Mouse (Mus musculus): ENCODE data around the gene Arl15. TPM values are rescaled to one million over a fixed set of nuclear protein-coding genes. Genes with fewer than 3 reads are reported as not detected.

Arl15 gene
- polyA plus RNA-seq, 1 experiment from 2014 or later, result 3.7 TPM

- TF ChIP-seq CTCF (IDR thresholded peaks at IDR 0.05; ENCODE audit: low read depth) (no peak), EP300 (optimal IDR thresholded peaks at IDR 0.05) (no peak)
- H3K4me2 ChIP-seq (replicated peaks; ENCODE audit: low read depth), result no peak overlapping the region
- ATAC-seq (ENCODE audit: low FRiP score, low TSS enrichment) (no peak), DNase-seq (ENCODE audit: low spot score) (no peak)
- 93% methylated on average over 11 of the region's 11 CpGs for WGBS
- no peaks in the 10 kb centered on the region for H3K4me1 ChIP-seq (replicated peaks; ENCODE audit: control insufficient read depth, insufficient read depth)
- H3K4me3 ChIP-seq (ENCODE audit: low read depth, low read length), result no peak overlapping the region
- no peaks in the 10 kb centered on the region for H3K27me3 ChIP-seq (ENCODE audit: control insufficient read depth, insufficient read depth, low read length)
- H3K36me3 ChIP-seq (ENCODE audit: control insufficient read depth, insufficient read depth, low read length), result no peaks in the 10 kb centered on the region
- no peaks in the 10 kb centered on the region for H3K9me3 ChIP-seq (ENCODE audit: control insufficient read depth, low read length)
- H3K27ac ChIP-seq (replicated peaks), result no peak overlapping the region
- no peak overlapping the region for H3K9ac ChIP-seq (ENCODE audit: low read length)
These were observed 32.6 kb upstream of the Arl15 start for GRCm38 (mm10) chr13:113761717-113762116.

- no peak overlapping the region for H3K4me3 ChIP-seq (ENCODE audit: low read depth, low read length)
- no peak overlapping the region for H3K9ac ChIP-seq (ENCODE audit: low read length)
- ATAC-seq (ENCODE audit: low FRiP score, low TSS enrichment) (no peak), DNase-seq (ENCODE audit: low spot score) (no peak)
- no peaks in the 10 kb centered on the region for H3K9me3 ChIP-seq (ENCODE audit: control insufficient read depth, low read length)
- no peaks in the 10 kb centered on the region for H3K36me3 ChIP-seq (ENCODE audit: control insufficient read depth, insufficient read depth, low read length)
- H3K4me2 ChIP-seq (replicated peaks; ENCODE audit: low read depth), result no peak overlapping the region
- no peak for TF ChIP-seq EP300 (optimal IDR thresholded peaks at IDR 0.05)
- no peak for TF ChIP-seq CTCF (IDR thresholded peaks at IDR 0.05; ENCODE audit: low read depth)
- H3K4me1 ChIP-seq (replicated peaks; ENCODE audit: control insufficient read depth, insufficient read depth), result no peaks in the 10 kb centered on the region
- no peaks in the 10 kb centered on the region for H3K27me3 ChIP-seq (ENCODE audit: control insufficient read depth, insufficient read depth, low read length)
- no peak overlapping the region for H3K27ac ChIP-seq (replicated peaks)
- WGBS, result 73% methylated on average over 14 of the region's 14 CpGs
These were observed 31.4 kb upstream of the Arl15 start for GRCm38 (mm10) chr13:113762766-113763516.

- 37% methylated on average over 3 of the region's 3 CpGs for WGBS
- H3K27ac ChIP-seq (replicated peaks), result no peak overlapping the region
- ATAC-seq (ENCODE audit: low FRiP score, low TSS enrichment), result no peak
- no peaks in the 10 kb centered on the region for H3K9me3 ChIP-seq (ENCODE audit: control insufficient read depth, low read length)
- no peaks in the 10 kb centered on the region for H3K27me3 ChIP-seq (ENCODE audit: control insufficient read depth, insufficient read depth, low read length)
- no peaks in the 10 kb centered on the region for H3K4me1 ChIP-seq (replicated peaks; ENCODE audit: control insufficient read depth, insufficient read depth)
- no peak for DNase-seq (ENCODE audit: low spot score)
- TF ChIP-seq EP300 (optimal IDR thresholded peaks at IDR 0.05) (no peak), CTCF (IDR thresholded peaks at IDR 0.05; ENCODE audit: low read depth) (no peak)
- H3K4me2 ChIP-seq (replicated peaks; ENCODE audit: low read depth), result no peak overlapping the region
- no peak overlapping the region for H3K4me3 ChIP-seq (ENCODE audit: low read depth, low read length)
- H3K9ac ChIP-seq (ENCODE audit: low read length), result no peak overlapping the region
- no peaks in the 10 kb centered on the region for H3K36me3 ChIP-seq (ENCODE audit: control insufficient read depth, insufficient read depth, low read length)
These were observed 28.9 kb upstream of the Arl15 start for GRCm38 (mm10) chr13:113765411-113765810.

GRCm38 (mm10) chr13:113769829-113770228 lies 24.5 kb upstream of the Arl15 start:
- Histone ChIP-seq H3K9me3 (ENCODE audit: control insufficient read depth, low read length) (no peaks in the 10 kb centered on the region), H3K4me2 (replicated peaks; ENCODE audit: low read depth) (no peak overlapping the region), H3K27ac (replicated peaks) (no peak overlapping the region), H3K4me1 (replicated peaks; ENCODE audit: control insufficient read depth, insufficient read depth) (no peaks in the 10 kb centered on the region), H3K36me3 (ENCODE audit: control insufficient read depth, insufficient read depth, low read length) (no peaks in the 10 kb centered on the region), H3K4me3 (ENCODE audit: low read depth, low read length) (no peak overlapping the region), H3K27me3 (ENCODE audit: control insufficient read depth, insufficient read depth, low read length) (no peaks in the 10 kb centered on the region), H3K9ac (ENCODE audit: low read length) (no peak overlapping the region)
- WGBS, result 87% methylated on average over 3 of the region's 3 CpGs
- ATAC-seq (ENCODE audit: low FRiP score, low TSS enrichment), result no peak
- no peak for DNase-seq (ENCODE audit: low spot score)
- TF ChIP-seq EP300 (optimal IDR thresholded peaks at IDR 0.05), result no peak
- no peak for TF ChIP-seq CTCF (IDR thresholded peaks at IDR 0.05; ENCODE audit: low read depth)

- no peak for ATAC-seq (ENCODE audit: low FRiP score, low TSS enrichment)
- no peak overlapping the region for H3K4me2 ChIP-seq (replicated peaks; ENCODE audit: low read depth)
- 74% methylated on average over 5 of the region's 5 CpGs for WGBS
These were observed 24.0 kb upstream of the Arl15 start for GRCm38 (mm10) chr13:113770340-113770739.

GRCm38 (mm10) chr13:113771340-113771739 lies 23.0 kb upstream of the Arl15 start:
- no peaks in the 10 kb centered on the region for H3K36me3 ChIP-seq (ENCODE audit: control insufficient read depth, insufficient read depth, low read length)
- no peak overlapping the region for H3K27ac ChIP-seq (replicated peaks)
- DNase-seq (ENCODE audit: low spot score), result no peak
- 41% methylated on average over 1 of the region's 1 CpGs for WGBS
- H3K4me2 ChIP-seq (replicated peaks; ENCODE audit: low read depth), result no peak overlapping the region
- no peak for ATAC-seq (ENCODE audit: low FRiP score, low TSS enrichment)
- no peak overlapping the region for H3K4me3 ChIP-seq (ENCODE audit: low read depth, low read length)
- TF ChIP-seq CTCF (IDR thresholded peaks at IDR 0.05; ENCODE audit: low read depth), result no peak
- no peak for TF ChIP-seq EP300 (optimal IDR thresholded peaks at IDR 0.05)
- H3K9me3 ChIP-seq (ENCODE audit: control insufficient read depth, low read length), result no peaks in the 10 kb centered on the region
- H3K4me1 ChIP-seq (replicated peaks; ENCODE audit: control insufficient read depth, insufficient read depth), result no peaks in the 10 kb centered on the region
- no peaks in the 10 kb centered on the region for H3K27me3 ChIP-seq (ENCODE audit: control insufficient read depth, insufficient read depth, low read length)
- H3K9ac ChIP-seq (ENCODE audit: low read length), result no peak overlapping the region

More at GRCm38 (mm10) chr13:113770340-113770739, 24.0 kb upstream of the Arl15 start:
- H3K4me3 ChIP-seq (ENCODE audit: low read depth, low read length), result no peak overlapping the region
- H3K4me1 ChIP-seq (replicated peaks; ENCODE audit: control insufficient read depth, insufficient read depth), result no peaks in the 10 kb centered on the region
- no peak for TF ChIP-seq EP300 (optimal IDR thresholded peaks at IDR 0.05)
- no peak for TF ChIP-seq CTCF (IDR thresholded peaks at IDR 0.05; ENCODE audit: low read depth)
- H3K36me3 ChIP-seq (ENCODE audit: control insufficient read depth, insufficient read depth, low read length), result no peaks in the 10 kb centered on the region
- no peaks in the 10 kb centered on the region for H3K27me3 ChIP-seq (ENCODE audit: control insufficient read depth, insufficient read depth, low read length)
- H3K9me3 ChIP-seq (ENCODE audit: control insufficient read depth, low read length), result no peaks in the 10 kb centered on the region
- DNase-seq (ENCODE audit: low spot score), result no peak
- no peak overlapping the region for H3K27ac ChIP-seq (replicated peaks)
- no peak overlapping the region for H3K9ac ChIP-seq (ENCODE audit: low read length)
